Mouse (Mus musculus) heart, adult 2 months (tissue): Measurements from ENCODE around the gene Dguok.

Source experiments
- CTCF ChIP-seq: fragments of 200-600 bp; IDR thresholded peaks from 2 replicates; pipeline ENCODE4 v1.8.1; 2022; ENCODE audit warnings: antibody characterized with exemption, mild to moderate bottlenecking, moderate library complexity
- EP300 ChIP-seq: fragments of 200-500 bp; IDR thresholded peaks from 2 replicates; pipeline ENCODE4 v1.6.1; 2011; ENCODE audit warnings: low read depth, low read length, control low read depth; ENCODE audit not compliant: insufficient read depth
- POLR2A ChIP-seq: fragments of 200-500 bp; IDR thresholded peaks from 2 replicates; pipeline ENCODE4 v1.6.1; 2011; ENCODE audit warnings: mild to moderate bottlenecking, low read depth, low read length, control low read depth; ENCODE audit not compliant: insufficient read depth

- peak; percentile 88 for TF ChIP-seq CTCF
- TF ChIP-seq POLR2A: no peak
- no peak for TF ChIP-seq EP300
Observed at GRCm38 (mm10) chr6:83512495-83512894, 5.7 kb upstream of the Dguok start.
